Mouse (Mus musculus) embryo, embryonic 11.5 days (tissue): ENCODE measurements around the gene Galk2.

Experiments
- DNase-seq: peaks from one replicate; pipeline ENCODE4 v3.0.0-alpha.2; 2012; ENCODE audit warnings: low read depth, low spot score

Gene Galk2

DNA sequence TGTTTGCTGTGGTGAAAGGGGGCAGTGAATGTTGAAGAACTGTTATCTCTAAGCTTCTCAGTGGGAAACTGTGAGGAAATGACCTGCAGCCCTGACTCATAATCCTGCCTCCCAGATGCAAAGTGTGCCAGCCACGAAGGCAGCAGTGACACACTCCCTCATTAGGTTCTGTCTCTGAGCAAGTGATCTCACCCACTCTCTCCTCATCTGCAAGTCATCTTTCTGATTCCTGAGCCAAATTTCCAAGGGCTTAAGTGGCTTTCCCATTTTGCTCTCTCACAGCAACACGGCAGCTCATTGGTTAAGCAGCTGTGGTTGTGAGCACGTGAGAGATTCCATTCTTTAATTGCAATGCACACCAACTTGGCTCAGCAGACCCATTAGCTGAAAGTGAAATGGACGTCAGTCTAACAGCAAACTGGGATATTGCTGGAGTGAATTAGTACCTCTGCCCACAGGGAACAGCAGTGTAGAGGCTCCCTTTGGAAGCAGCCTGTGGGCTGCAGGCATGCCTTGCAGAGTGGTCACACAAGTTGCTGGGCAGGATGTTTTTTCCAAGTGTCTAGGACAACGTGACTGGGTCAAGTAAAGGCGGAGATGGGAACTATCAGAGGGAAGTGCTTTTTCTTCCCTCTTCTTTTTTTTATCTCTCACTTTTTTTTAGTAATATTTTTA is 82.3 kb downstream of the Galk2 start:
- DNase-seq = no peak

DNA sequence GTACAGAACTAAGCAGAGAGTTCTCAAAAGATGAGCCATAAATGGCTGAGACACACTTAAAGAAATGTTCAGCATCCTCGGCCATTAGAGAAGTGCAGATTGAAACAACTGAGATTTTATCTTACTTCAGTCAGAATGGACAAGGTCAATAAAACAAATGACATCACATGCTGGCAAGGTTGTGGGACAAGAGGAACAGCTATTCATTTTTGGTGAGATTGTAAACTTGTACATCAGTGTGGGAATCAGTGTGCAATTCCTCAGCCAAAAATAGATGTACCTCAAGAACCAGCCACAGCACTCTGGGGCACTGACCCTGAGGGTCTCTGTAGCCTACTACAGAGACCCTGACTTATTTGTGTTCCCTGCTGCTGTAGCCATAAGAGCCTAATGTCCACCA is 84.4 kb downstream of the Galk2 start:
- DNase-seq = no peak

DNA sequence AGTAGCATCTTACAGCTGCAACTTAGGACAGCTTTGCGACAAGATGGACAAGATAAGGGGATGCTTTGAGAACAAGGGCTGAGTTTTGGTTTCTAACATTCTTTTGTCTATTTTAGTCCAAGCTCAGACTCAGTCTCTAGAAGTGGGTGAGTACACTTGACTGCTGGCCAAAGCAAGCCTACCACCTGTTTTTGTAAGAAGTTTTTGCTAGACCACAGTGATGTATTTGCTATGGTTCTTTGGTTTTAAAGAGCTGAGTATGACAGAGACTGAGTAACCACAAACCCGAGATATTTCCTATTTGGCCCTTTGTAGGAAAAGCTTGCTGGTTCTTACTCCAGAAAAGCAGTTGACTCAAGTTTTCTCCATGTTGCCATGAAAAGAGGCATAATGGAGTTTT is 89.3 kb downstream of the Galk2 start:
- DNase-seq = no peak

DNA sequence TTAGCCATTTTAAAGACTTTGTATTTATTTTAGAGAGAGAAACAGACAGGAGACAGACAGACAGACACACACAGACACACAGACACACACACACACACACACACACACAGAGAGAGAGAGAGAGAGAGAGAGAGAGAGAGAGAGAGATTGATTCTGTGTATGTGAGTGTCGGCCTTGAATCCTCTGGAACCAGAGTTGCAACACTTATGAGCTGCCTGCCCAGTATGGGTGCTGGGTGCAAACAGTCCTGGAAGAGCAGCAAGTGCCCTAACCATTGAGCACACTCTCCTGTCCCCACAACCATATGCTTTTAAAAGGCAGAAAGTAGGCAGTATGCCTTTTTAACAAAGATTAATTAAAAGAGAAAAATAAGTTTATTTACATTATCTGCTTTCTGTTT is 109.9 kb downstream of the Galk2 start:
- no peak for DNase-seq

DNA sequence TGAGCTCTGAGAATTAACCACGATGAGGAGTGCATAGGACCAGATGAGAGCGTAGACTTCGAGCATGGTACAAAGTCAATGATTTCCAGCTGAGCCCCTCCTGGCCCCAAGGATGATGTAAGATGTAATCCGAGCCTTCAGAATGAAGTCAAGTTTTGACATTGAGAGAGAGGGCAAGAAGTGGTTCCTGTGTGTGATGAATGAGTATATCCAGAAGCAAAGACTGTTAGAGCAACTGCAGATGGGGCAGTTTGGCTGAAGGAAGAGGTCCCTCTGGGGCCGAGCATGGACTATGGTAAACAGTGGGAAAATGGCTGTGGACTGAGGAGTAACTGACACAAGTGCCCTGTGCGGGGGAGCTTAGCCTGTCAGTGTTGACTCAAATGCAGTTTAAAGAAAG is 114.3 kb downstream of the Galk2 start:
- peak; percentile 17 for DNase-seq

DNA sequence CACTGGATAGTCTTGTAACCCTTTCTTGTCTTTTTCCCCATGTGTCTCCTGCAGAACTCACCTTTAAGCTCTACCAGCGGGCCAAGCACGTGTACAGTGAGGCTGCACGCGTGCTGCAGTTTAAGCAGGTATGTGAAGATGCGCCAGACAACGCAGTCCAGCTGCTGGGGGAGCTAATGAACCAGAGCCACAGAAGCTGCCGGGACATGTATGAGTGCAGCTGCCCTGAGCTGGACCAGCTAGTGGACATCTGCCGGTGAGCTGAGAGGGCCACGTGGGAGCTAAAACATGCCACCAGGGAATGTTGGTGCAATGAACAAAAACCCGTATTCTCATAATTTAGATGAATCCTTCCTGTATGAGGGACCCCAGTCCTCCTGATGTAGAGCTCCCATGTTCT is 116.3 kb downstream of the Galk2 start:
- no peak for DNase-seq

DNA sequence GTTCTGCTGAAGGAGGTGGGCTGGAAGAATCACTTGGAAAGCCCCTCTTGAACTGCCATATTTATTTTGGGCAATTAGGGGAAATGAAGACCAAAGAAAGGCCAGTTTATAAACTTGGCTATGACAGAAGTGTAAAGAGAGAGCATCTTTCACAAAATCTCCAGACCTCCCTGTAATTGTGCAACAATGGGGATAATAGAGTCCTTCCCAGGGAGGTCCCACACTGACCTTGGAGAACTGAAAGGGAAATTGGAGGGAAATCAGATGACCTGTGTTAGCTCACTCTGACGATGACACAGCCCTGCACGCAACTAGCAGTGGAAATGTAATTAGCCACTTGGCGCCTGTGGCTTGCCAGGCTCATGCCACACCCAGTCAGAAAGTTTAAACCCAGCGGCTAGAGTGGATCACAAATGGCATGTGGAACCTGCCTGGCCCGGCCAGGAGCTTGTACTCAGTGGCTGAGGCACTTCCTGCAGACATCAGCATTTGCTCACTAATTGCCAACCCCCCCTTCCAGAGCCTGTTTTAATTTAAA is 117.0 kb downstream of the Galk2 start:
- DNase-seq = no peak

DNA sequence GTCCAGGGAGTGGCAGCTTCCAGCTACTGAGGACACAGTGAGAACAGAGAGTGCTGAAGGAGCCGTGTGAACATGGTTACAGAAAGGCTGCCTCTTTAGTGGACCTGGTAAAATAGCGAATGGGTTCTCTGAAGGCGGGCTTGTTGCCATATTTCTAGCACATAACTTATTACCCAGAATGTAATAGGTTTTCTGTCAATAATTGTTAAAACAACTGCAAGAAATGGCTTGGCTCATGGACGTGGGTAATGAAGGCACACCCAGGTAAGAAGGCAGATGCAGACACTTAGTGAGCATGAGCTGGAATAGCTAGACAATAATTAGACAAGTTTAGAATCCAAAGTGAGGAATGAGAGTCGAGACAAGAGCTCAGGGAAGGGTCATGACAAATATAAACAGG is 143.4 kb downstream of the Galk2 start:
- no peak for DNase-seq

DNA sequence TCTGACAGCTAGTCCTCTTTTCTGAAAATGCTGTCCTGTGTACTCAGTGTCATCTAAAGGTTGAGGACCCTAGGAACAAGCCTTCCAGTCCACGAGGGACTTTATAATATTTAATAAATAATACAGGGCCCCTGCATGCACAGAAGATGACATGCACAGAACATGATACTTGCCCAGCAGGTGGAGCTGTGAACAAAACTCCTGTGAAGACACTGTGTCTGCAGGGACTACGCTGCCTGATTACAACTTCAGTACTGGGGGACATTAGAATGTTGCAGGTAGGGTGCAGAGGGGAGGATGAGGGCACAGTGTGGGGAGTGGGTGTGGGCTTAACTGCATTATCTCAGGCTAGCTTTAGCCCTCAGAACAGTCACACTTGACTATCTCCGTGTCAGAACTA is 147.2 kb downstream of the Galk2 start:
- DNase-seq = peak; percentile 8

DNA sequence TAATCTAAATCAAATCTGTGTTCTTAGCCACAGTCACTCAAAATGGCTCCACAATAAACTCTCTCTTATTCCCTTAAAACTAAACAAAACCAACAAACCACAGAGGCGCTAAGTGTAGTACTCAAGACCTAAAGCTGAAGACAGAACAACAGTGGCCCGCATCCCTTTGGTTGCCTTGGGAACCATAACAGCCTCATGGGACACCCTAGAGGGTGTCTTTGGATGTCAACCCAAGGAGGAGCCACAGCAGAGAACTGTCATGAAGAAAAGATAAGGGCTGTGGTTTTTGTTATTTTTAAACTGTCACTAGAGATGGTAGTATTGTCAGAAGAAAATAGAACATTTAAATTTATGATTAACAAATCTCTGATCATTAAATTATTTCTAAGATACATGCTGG is 147.8 kb downstream of the Galk2 start:
- DNase-seq = no peak

DNA sequence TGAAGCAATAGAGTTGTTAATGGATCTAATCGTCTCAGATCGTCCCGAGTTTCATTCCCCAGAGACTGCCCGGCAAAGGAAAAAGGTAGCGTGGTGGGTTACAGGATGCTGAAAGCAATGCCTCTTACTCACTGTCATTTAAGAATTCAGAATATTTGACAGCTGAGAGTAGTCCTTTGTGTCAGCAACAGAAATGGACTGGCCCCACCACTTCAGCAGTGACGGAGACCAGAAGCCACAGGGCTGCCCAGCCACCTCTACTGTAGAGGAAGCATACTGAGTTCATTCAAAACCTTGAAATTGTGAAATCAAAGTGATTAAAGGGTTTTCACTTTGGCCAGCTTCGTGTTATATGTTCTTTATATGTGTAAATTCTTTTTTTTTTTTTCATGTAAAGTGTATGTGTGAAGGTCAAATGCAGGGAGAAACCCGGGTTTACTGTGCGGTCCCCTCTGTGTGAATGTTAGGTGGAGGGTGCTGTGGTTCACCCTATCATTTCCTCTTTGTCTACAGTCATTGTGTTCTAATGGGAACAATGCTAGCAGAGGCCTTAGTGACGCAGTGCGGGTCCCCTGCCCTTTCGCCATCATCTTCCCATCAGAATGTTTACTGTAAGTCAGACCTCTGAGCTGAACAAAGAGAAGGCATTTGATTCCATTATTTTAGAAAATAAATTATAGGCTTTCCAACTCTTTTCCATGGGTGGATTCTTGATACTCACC is 156.2 kb downstream of the Galk2 start:
- no peak for DNase-seq

DNA sequence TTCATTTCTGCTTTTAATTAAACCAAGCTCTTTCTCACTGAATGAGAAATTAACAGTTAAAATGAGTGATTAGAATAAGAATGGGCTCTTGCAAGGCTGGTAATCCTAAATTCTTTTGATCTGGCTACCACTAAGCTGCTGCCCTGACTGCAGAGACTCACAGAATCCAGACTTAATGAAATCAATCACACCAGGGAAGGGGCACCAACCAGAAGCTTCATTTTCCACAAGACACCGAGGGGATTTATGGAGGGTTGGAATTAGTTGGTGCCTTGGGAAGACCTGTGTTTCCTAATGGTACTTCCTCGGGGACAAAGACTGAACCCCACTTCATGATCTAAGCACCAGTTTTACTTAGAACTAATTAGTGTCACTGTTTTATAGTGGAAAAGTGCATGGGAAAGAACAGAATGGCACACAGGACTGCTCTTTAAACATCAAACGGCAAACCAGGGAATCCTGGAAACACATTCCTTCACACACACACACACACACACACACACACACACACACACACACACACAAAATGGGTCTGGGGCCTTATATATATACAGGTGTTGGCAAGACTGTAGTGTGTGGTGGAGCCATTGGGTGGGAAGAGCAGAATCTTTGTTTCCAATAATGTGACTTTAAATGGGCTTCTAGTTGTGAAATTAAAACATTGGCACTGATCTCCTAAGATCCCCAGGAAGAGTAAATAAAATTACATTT is 157.0 kb downstream of the Galk2 start:
- no peak for DNase-seq

DNA sequence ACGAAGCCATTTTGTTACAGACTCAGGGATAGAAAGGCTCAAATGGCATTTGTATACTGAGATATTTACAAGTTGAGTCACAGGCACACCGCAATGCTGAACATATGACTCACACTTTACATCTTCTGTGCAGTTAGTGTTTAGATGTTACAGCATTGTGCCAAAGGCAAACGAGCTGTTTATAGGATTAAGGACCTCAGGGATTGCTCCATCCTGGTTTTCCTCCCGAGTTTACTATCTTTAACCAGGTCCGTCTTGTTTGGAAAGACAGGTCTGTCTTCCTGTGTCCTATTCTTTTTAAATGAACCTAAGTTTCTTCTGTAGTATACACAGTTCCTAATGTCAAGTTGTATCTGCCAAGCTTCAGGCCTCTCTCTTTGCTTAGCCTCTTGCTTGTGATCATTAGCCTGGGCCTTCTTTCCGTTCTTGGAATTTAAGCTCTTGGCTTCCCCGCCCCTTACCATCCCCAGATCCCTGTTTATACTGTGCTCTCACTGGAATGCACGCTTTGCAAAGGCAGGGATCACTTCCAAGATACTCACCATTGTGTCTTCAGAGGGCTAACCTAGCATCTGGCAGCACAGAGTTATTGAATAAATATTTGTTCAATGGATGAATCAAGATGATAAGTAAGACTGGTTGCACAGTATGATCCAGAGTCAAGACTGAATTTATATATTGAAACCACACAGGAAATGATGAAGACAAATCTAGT is 172.4 kb downstream of the Galk2 start:
- no peak for DNase-seq

DNA sequence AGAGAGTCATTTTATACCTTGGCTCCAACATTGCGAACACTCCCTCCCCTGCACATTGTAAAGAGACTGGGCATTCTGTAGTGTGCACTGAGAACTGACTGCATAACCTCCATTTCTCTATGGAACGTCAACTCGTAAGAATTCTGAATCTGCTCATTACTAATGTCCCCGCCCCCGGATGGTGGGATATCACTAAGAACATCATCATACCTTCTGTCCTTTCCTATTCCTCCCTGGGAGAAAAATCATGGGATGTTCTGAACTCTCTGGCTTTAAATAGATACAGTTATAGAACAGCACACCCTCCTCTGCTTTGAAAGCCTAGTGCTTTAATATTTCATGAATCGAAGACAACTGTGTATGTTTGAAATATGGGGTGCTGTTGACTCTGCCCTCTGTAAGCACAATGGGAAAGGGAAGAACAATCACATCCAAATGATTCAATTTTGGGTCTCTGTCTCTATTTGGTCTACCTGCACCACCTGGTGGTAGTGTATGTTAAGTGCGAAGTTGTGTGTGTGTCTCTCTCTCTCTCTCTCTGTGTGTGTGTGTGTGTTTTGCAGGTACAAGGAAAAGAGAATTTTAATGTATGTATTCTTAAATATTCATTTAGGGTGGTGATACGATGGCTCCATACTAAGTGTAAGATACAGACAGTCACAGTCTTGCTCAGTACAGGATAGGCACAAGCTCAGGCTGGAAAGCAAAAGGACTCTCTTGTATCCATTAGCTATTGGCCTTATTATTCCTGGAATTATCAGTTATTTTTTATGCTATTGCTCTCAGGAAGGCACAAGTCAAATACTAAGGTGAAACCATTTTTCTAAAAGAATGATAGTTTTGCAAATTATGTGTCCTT is 174.4 kb downstream of the Galk2 start:
- DNase-seq = no peak
